Comparison of ENCODE assay signal across 24 mouse cellular contexts in genomic region chr6:144769060-144769459, GRCm38 (mm10). TPM values are rescaled to one million over a fixed set of nuclear protein-coding genes. Genes with fewer than 3 reads are reported as not detected.
DNase-seq lines count a peak whose midpoint lies in the region; ATAC-seq and TF ChIP-seq lines count a peak whose summit lies in the region.
"Had no signal": no experiment of that assay in that cellular context is flagged by ENCODE, and none has a peak within 500 bp of the region (broad histone marks: within the 10 kb centered on the region; RNA-seq: fewer than 3 reads in every experiment).

No protein-coding gene starts in this region.

- H3K9me3 ChIP-seq in hindbrain, embryonic 15.5 days: no peaks in the 10 kb centered on the region
- H3K9me3 ChIP-seq in hindbrain, embryonic 13.5 days: no peaks in the 10 kb centered on the region
- H3K9me3 ChIP-seq in lung, postnatal 0 days (ENCODE audit: low read length): no peaks in the 10 kb centered on the region
- H3K9me3 ChIP-seq: forebrain, embryonic 10.5 days; liver, embryonic 12.5 days; midbrain, embryonic 15.5 days had no signal

- H3K36me3 ChIP-seq in hindbrain, embryonic 15.5 days: no peaks in the 10 kb centered on the region
- H3K36me3 ChIP-seq in hindbrain, embryonic 13.5 days: no peaks in the 10 kb centered on the region
- no peaks in the 10 kb centered on the region for H3K36me3 ChIP-seq in lung, postnatal 0 days (ENCODE audit: insufficient read depth, low read length)
- H3K36me3 ChIP-seq: forebrain, embryonic 10.5 days; liver, embryonic 12.5 days; midbrain, embryonic 15.5 days had no signal

- peak; percentile 45; the same call in 1 of the 2 replicates for ATAC-seq in hindbrain, embryonic 15.5 days (ENCODE audit: low FRiP score, low read depth)
- no peak for ATAC-seq in hindbrain, embryonic 13.5 days (ENCODE audit: low FRiP score)
- ATAC-seq in lung, postnatal 0 days: peak; percentile 28; the same call in 1 of the 2 replicates
- ATAC-seq: forebrain, embryonic 16.5 days; liver, embryonic 12.5 days; midbrain, embryonic 15.5 days had no signal

- 27% methylated on average over 2 of the region's 2 CpGs for WGBS in hindbrain, embryonic 15.5 days
- WGBS in hindbrain, embryonic 13.5 days: 42% methylated on average over 2 of the region's 2 CpGs
- 8% methylated on average over 2 of the region's 2 CpGs for WGBS in lung, postnatal 0 days

- TF ChIP-seq EP300 in lung, postnatal 0 days (IDR thresholded peaks at IDR 0.05): no peak

- H3K27me3 ChIP-seq in hindbrain, embryonic 15.5 days: no peaks in the 10 kb centered on the region
- H3K27me3 ChIP-seq in hindbrain, embryonic 13.5 days: 0 out of 2 replicates have a peak, but pooled peaks cover 3% of the 10 kb centered on the region
- no peaks in the 10 kb centered on the region for H3K27me3 ChIP-seq in lung, postnatal 0 days (replicated peaks; ENCODE audit: insufficient read depth, low read length)
- H3K27me3 ChIP-seq: liver, embryonic 12.5 days; midbrain, embryonic 15.5 days had no signal

- H3K4me2 ChIP-seq in hindbrain, embryonic 15.5 days: no peak overlapping the region
- H3K4me2 ChIP-seq in hindbrain, embryonic 13.5 days: no peak overlapping the region
- H3K4me2 ChIP-seq in lung, postnatal 0 days (replicated peaks; ENCODE audit: low read depth, low read length): no peak overlapping the region
- H3K4me2 ChIP-seq: hindbrain, embryonic 14.5 days; liver, embryonic 12.5 days; midbrain, embryonic 15.5 days had no signal

- DNase-seq in cerebellum, postnatal 10 days: peak; percentile 19 to 33
- DNase-seq in cerebellum, adult 9-11 months: no peak
- DNase-seq in lung, postnatal 0 days (ENCODE audit: low spot score): peak; percentile 34
- no peak for DNase-seq in lung, postnatal 14 days
- DNase-seq in right cerebral cortex, adult 2 months (ENCODE audit: low spot score in 2 of 2): no peak
- no peak for DNase-seq in cerebellum, adult 8-10 months
- DNase-seq: adrenal gland, postnatal 10 days; cerebellum, adult 9-10 months; gastrocnemius, postnatal 25 days; kidney, adult 8-10 months; kidney, postnatal 25 days; right cerebral cortex, postnatal 14 days; thymus, adult 2 months; thymus, postnatal 4 days had no signal

- no peak overlapping the region for H3K27ac ChIP-seq in hindbrain, embryonic 15.5 days (replicated peaks)
- H3K27ac ChIP-seq in hindbrain, embryonic 13.5 days: no peak overlapping the region
- H3K27ac ChIP-seq in lung, postnatal 0 days (ENCODE audit: low read length): no peak overlapping the region
- H3K27ac ChIP-seq: forebrain, embryonic 10.5 days; hindbrain, embryonic 14.5 days; layer of hippocampus, adult 2 months; liver, embryonic 12.5 days; midbrain, embryonic 15.5 days; stomach, postnatal 0 days had no signal

- no peak overlapping the region for H3K4me3 ChIP-seq in hindbrain, embryonic 15.5 days
- H3K4me3 ChIP-seq in hindbrain, embryonic 13.5 days: no peak overlapping the region
- H3K4me3 ChIP-seq in lung, postnatal 0 days (ENCODE audit: low read depth, low read length): no peak overlapping the region
- H3K4me3 ChIP-seq: forebrain, embryonic 10.5 days; layer of hippocampus, adult 2 months; liver, embryonic 12.5 days; midbrain, embryonic 15.5 days; myocyte had no signal

- no peak for TF ChIP-seq CTCF in lung, postnatal 0 days (IDR thresholded peaks at IDR 0.05)

- H3K9ac ChIP-seq in hindbrain, embryonic 15.5 days: no peak overlapping the region
- no peak overlapping the region for H3K9ac ChIP-seq in hindbrain, embryonic 13.5 days
- no peak overlapping the region for H3K9ac ChIP-seq in lung, postnatal 0 days (replicated peaks; ENCODE audit: low read depth)
- H3K9ac ChIP-seq: hindbrain, embryonic 14.5 days; liver, embryonic 12.5 days; midbrain, embryonic 15.5 days had no signal

- peaks cover 16% of the 10 kb centered on the region for H3K4me1 ChIP-seq in hindbrain, embryonic 15.5 days (replicated peaks)
- peaks cover 25% of the 10 kb centered on the region for H3K4me1 ChIP-seq in hindbrain, embryonic 13.5 days (replicated peaks)
- H3K4me1 ChIP-seq in lung, postnatal 0 days (ENCODE audit: insufficient read depth, low read depth, low read length): no peaks in the 10 kb centered on the region; the same call in 1 of the 2 replicates

RNA-seq across cellular contexts. Expression of gene Sox5, which starts 12.7 kb away (rescaled TPM):
- polyA plus RNA-seq in hindbrain, embryonic 15.5 days (2015; fragmentation: Nextera tagmentation; extraction: Ambion mirVana): 28.0 and 38.9 TPM in 2 replicates
- polyA plus RNA-seq in hindbrain, embryonic 13.5 days (2015; fragmentation: Nextera tagmentation; extraction: Ambion mirVana): 27.7 and 37.7 TPM in 2 replicates
- 9.8 and 10.2 TPM in 2 replicates for polyA plus RNA-seq in lung, postnatal 0 days (2015; fragmentation: Nextera tagmentation; extraction: Ambion mirVana)

Comparison
In these comparisons a context has a peak if more than half of its experiments do, and no peak if none do; other contexts are left out.
1. DNase-seq: peak in cerebellum, postnatal 10 days (2 of 2) and lung, postnatal 0 days (single experiment); none in cerebellum, adult 9-11 months (single experiment), lung, postnatal 14 days (single experiment), right cerebral cortex, adult 2 months (0 of 2) and cerebellum, adult 8-10 months (single experiment).